Mouse (Mus musculus) stomach, embryonic 14.5 days (tissue): ENCODE measurements around the gene Tatdn2. TPM values are rescaled to one million over a fixed set of nuclear protein-coding genes. Genes with fewer than 3 reads are reported as not detected.

Experiments used
- ATAC-seq: fragments of 200-750 bp; cut with Nextera tagmentation; 2 replicates; pipeline ENCODE4 v1.8.0; 2017; ENCODE audit warnings: low read depth, moderate TSS enrichment; ENCODE audit not compliant: insufficient number of reproducible peaks, insufficient read depth, low FRiP score
- H3K27ac ChIP-seq: fragments of 300-500 bp; sonication (generic); 2 replicates; pipeline ENCODE4 v1.5.1; 2014; ENCODE audit warnings: mild to moderate bottlenecking, low read length, moderate library complexity, mixed read lengths
- H3K27me3 ChIP-seq: fragments of 300-500 bp; sonication (generic); 2 replicates; pipeline ENCODE4 v1.6.1; 2014; ENCODE audit warnings: low read length, control low read depth, mixed read lengths; ENCODE audit not compliant: control insufficient read depth, insufficient read depth
- H3K36me3 ChIP-seq: fragments of 300-500 bp; sonication (generic); 2 replicates; pipeline ENCODE4 v1.6.1; 2014; ENCODE audit warnings: mild to moderate bottlenecking, control low read depth, low read length, moderate library complexity, mixed read lengths; ENCODE audit not compliant: control insufficient read depth, insufficient read depth
- H3K4me1 ChIP-seq: fragments of 300-500 bp; sonication (generic); 2 replicates; pipeline ENCODE4 v1.6.1; 2014; ENCODE audit warnings: low read length, control low read depth, mixed read lengths; ENCODE audit not compliant: control insufficient read depth, insufficient read depth
- H3K4me2 ChIP-seq: fragments of 300-500 bp; sonication (generic); replicated peaks from 2 replicates; pipeline ENCODE4 v1.6.1; 2014; ENCODE audit warnings: low read depth, low read length, control low read depth
- H3K4me3 ChIP-seq: fragments of 300-500 bp; sonication (generic); 2 replicates; pipeline ENCODE4 v1.5.1; 2014; ENCODE audit warnings: low read depth, low read length, control low read depth
- H3K9ac ChIP-seq: fragments of 300-500 bp; sonication (generic); replicated peaks from 2 replicates; pipeline ENCODE4 v1.6.1; 2014; ENCODE audit warnings: low read depth, mild to moderate bottlenecking, control low read depth, low read length, moderate library complexity, mixed read lengths
- H3K9me3 ChIP-seq: fragments of 300-500 bp; sonication (generic); 2 replicates; pipeline ENCODE4 v1.6.1; 2016; ENCODE audit warnings: low read depth, low read length, control low read depth; ENCODE audit not compliant: control insufficient read depth
- WGBS: fragments of 180-500 bp; shearing (Covaris S2); extraction: QIAGEN DNeasy Blood & Tissue Kit; methylation state at CpG from one replicate; pipeline ENCODE4 v1.1.7; 2014; 5-methylcytosine and 5-hydroxymethylcytosine counted together
- polyA plus RNA-seq: library from polyadenylated mRNA; unstranded; fragments of >200 nt; fragmentation: Nextera tagmentation; extraction: Ambion mirVana; gene quantifications from 2 replicates; pipeline ENCODE4 v1.2.1, GENCODE M21; 2014

Tatdn2 gene
- polyA plus RNA-seq, 1 experiment from 2014 or later = 1.4 TPM

GRCm38 (mm10) chr6:113678246-113679012, 18.4 kb upstream of the Tatdn2 start:
- no peak for ATAC-seq
- Histone ChIP-seq H3K4me1 (no peaks in the 10 kb centered on the region), H3K4me3 (no peak overlapping the region), H3K4me2 (no peak overlapping the region), H3K9ac (no peak overlapping the region), H3K27ac (no peak overlapping the region), H3K36me3 (no peaks in the 10 kb centered on the region), H3K9me3 (no peaks in the 10 kb centered on the region), H3K27me3 (no peaks in the 10 kb centered on the region)
- 71% methylated on average over 14 of the region's 14 CpGs for WGBS

GRCm38 (mm10) chr6:113679993-113680566, 16.8 kb upstream of the Tatdn2 start:
- ATAC-seq = no peak
- WGBS = 78% methylated on average over 9 of the region's 9 CpGs
- no peak overlapping the region for H3K27ac ChIP-seq
- no peak overlapping the region for H3K4me2 ChIP-seq
- H3K4me1 ChIP-seq = no peaks in the 10 kb centered on the region
- no peaks in the 10 kb centered on the region for H3K27me3 ChIP-seq
- no peaks in the 10 kb centered on the region for H3K9me3 ChIP-seq
- H3K9ac ChIP-seq = no peak overlapping the region
- H3K36me3 ChIP-seq = no peaks in the 10 kb centered on the region
- H3K4me3 ChIP-seq = no peak overlapping the region

- H3K4me1 ChIP-seq = no peaks in the 10 kb centered on the region
- H3K27me3 ChIP-seq = no peaks in the 10 kb centered on the region
- no peak for ATAC-seq
- H3K36me3 ChIP-seq = no peaks in the 10 kb centered on the region
- H3K9ac ChIP-seq = no peak overlapping the region
- no peak overlapping the region for H3K27ac ChIP-seq
- no peak overlapping the region for H3K4me2 ChIP-seq
- H3K4me3 ChIP-seq = no peak overlapping the region
- no peaks in the 10 kb centered on the region for H3K9me3 ChIP-seq
- 20% methylated on average over 4 of the region's 4 CpGs for WGBS
Measured at GRCm38 (mm10) chr6:113681271-113681670, 15.6 kb upstream of the Tatdn2 start.

GRCm38 (mm10) chr6:113683081-113683825, 13.6 kb upstream of the Tatdn2 start:
- Histone ChIP-seq H3K4me2 (no peak overlapping the region), H3K9me3 (no peaks in the 10 kb centered on the region)
- WGBS = 88% methylated on average over 10 of the region's 10 CpGs

GRCm38 (mm10) chr6:113686551-113687125, 10.2 kb upstream of the Tatdn2 start:
- Histone ChIP-seq H3K27me3 (no peaks in the 10 kb centered on the region), H3K36me3 (no peaks in the 10 kb centered on the region), H3K9ac (no peak overlapping the region), H3K4me2 (no peak overlapping the region), H3K4me3 (no peak overlapping the region), H3K4me1 (peaks cover 12% of the 10 kb centered on the region; the same call in 1 of the 2 replicates), H3K9me3 (no peaks in the 10 kb centered on the region), H3K27ac (no peak overlapping the region)
- WGBS = 38% methylated on average over 8 of the region's 8 CpGs
- no peak for ATAC-seq

More at GRCm38 (mm10) chr6:113683081-113683825, 13.6 kb upstream of the Tatdn2 start:
- Histone ChIP-seq H3K4me3 (no peak overlapping the region), H3K36me3 (no peaks in the 10 kb centered on the region), H3K4me1 (no peaks in the 10 kb centered on the region), H3K27ac (no peak overlapping the region), H3K9ac (no peak overlapping the region), H3K27me3 (no peaks in the 10 kb centered on the region)
- ATAC-seq = no peak

GRCm38 (mm10) chr6:113690008-113690399, 6.8 kb upstream of the Tatdn2 start:
- Histone ChIP-seq H3K27ac (peak overlapping the region; percentile 86), H3K4me3 (no peak overlapping the region), H3K9ac (no peak overlapping the region), H3K9me3 (no peaks in the 10 kb centered on the region), H3K36me3 (no peaks in the 10 kb centered on the region; the same call in 1 of the 2 replicates), H3K27me3 (no peaks in the 10 kb centered on the region), H3K4me1 (peaks cover 12% of the 10 kb centered on the region; the same call in 1 of the 2 replicates), H3K4me2 (peak overlapping the region; percentile 33)
- peak; percentile 21 for ATAC-seq
- 11% methylated on average over 7 of the region's 7 CpGs for WGBS

- peak; percentile 84 for ATAC-seq
- Histone ChIP-seq H3K9me3 (no peaks in the 10 kb centered on the region), H3K4me2 (peak overlapping the region; percentile 33), H3K27ac (peak overlapping the region; percentile 86), H3K9ac (no peak overlapping the region; the same call in 1 of the 2 replicates), H3K36me3 (no peaks in the 10 kb centered on the region; the same call in 1 of the 2 replicates), H3K4me3 (no peak overlapping the region; the same call in 1 of the 2 replicates), H3K4me1 (peaks cover 12% of the 10 kb centered on the region; the same call in 1 of the 2 replicates), H3K27me3 (no peaks in the 10 kb centered on the region)
- WGBS = 2% methylated on average over 14 of the region's 14 CpGs
Measured at GRCm38 (mm10) chr6:113690400-113691083, 6.3 kb upstream of the Tatdn2 start.
